Mouse (Mus musculus) lung, embryonic 15.5 days (tissue): ENCODE results near the gene Tdgf1. TPM values are rescaled to one million over a fixed set of nuclear protein-coding genes. Genes with fewer than 3 reads are reported as not detected.

Source experiments
- ATAC-seq: fragments of 200-750 bp; cut with Nextera tagmentation; 2 replicates; pipeline ENCODE4 v1.8.0; 2017; ENCODE audit warnings: moderate number of reproducible peaks, borderline replicate concordance; ENCODE audit not compliant: low FRiP score, low TSS enrichment; ENCODE audit errors: extremely low read depth
- H3K27ac ChIP-seq: fragments of 300-500 bp; sonication (generic); 2 replicates; pipeline ENCODE4 v1.5.1; 2015; ENCODE audit warnings: moderate library complexity, mild to moderate bottlenecking, inconsistent platforms
- H3K27me3 ChIP-seq: fragments of 300-500 bp; sonication (generic); 2 replicates; pipeline ENCODE4 v1.6.1; 2015; ENCODE audit warnings: inconsistent platforms
- H3K36me3 ChIP-seq: fragments of 300-500 bp; sonication (generic); 2 replicates; pipeline ENCODE4 v1.6.1; 2015; ENCODE audit warnings: inconsistent platforms
- H3K4me1 ChIP-seq: fragments of 300-500 bp; sonication (generic); 2 replicates; pipeline ENCODE4 v1.6.1; 2015; ENCODE audit warnings: inconsistent platforms
- H3K4me2 ChIP-seq: fragments of 300-500 bp; sonication (generic); 2 replicates; pipeline ENCODE4 v1.6.1; 2015; ENCODE audit warnings: inconsistent platforms, mild to moderate bottlenecking, moderate library complexity
- H3K4me3 ChIP-seq: fragments of 300-500 bp; sonication (generic); 2 replicates; pipeline ENCODE4 v1.5.1; 2015; ENCODE audit warnings: mild to moderate bottlenecking, inconsistent platforms
- H3K9ac ChIP-seq: fragments of 300-500 bp; sonication (generic); 2 replicates; pipeline ENCODE4 v1.6.1; 2015; ENCODE audit warnings: inconsistent platforms
- H3K9me3 ChIP-seq: fragments of 300-500 bp; sonication (generic); 2 replicates; pipeline ENCODE4 v1.6.1; 2016; ENCODE audit warnings: inconsistent platforms
- WGBS: fragments of 180-500 bp; shearing (Covaris S2); methylation state at CpG from one replicate; pipeline ENCODE4 v1.1.7; 2015; 5-methylcytosine and 5-hydroxymethylcytosine counted together
- polyA plus RNA-seq: library from polyadenylated mRNA; unstranded; fragments of >200 nt; fragmentation: Nextera tagmentation; extraction: Ambion mirVana; gene quantifications from 2 replicates; pipeline ENCODE4 v1.2.1, GENCODE M21; 2015

Tdgf1 gene
- polyA plus RNA-seq, 1 experiment from 2014 or later, result not detected

- Histone ChIP-seq H3K4me2 (no peak overlapping the region), H3K27me3 (no peaks in the 10 kb centered on the region), H3K36me3 (no peaks in the 10 kb centered on the region), H3K9me3 (no peaks in the 10 kb centered on the region), H3K27ac (no peak overlapping the region), H3K4me1 (no peaks in the 10 kb centered on the region), H3K9ac (no peak overlapping the region), H3K4me3 (no peak overlapping the region)
- no peak for ATAC-seq
- WGBS, result 79% methylated on average over 2 of the region's 2 CpGs
Observed at GRCm38 (mm10) chr9:110965910-110966231, 19.9 kb upstream of the Tdgf1 start.

- Histone ChIP-seq H3K4me3 (no peak overlapping the region), H3K9ac (no peak overlapping the region), H3K4me1 (no peaks in the 10 kb centered on the region), H3K9me3 (no peaks in the 10 kb centered on the region), H3K36me3 (no peaks in the 10 kb centered on the region), H3K27me3 (no peaks in the 10 kb centered on the region), H3K27ac (no peak overlapping the region), H3K4me2 (no peak overlapping the region)
- ATAC-seq, result no peak
- WGBS, result 87% methylated on average over 22 of the region's 22 CpGs
Observed at GRCm38 (mm10) chr9:110965062-110965909, 19.3 kb upstream of the Tdgf1 start.

GRCm38 (mm10) chr9:110963566-110964115 lies 17.7 kb upstream of the Tdgf1 start:
- no peaks in the 10 kb centered on the region for H3K36me3 ChIP-seq
- no peak overlapping the region for H3K4me2 ChIP-seq
- H3K9ac ChIP-seq, result no peak overlapping the region
- no peaks in the 10 kb centered on the region for H3K4me1 ChIP-seq
- no peaks in the 10 kb centered on the region for H3K9me3 ChIP-seq
- no peak overlapping the region for H3K4me3 ChIP-seq
- WGBS, result 77% methylated on average over 8 of the region's 8 CpGs
- no peaks in the 10 kb centered on the region for H3K27me3 ChIP-seq
- H3K27ac ChIP-seq, result no peak overlapping the region
- no peak for ATAC-seq

GRCm38 (mm10) chr9:110961386-110961785 lies 15.4 kb upstream of the Tdgf1 start:
- Histone ChIP-seq H3K9ac (no peak overlapping the region), H3K4me3 (no peak overlapping the region), H3K27ac (no peak overlapping the region), H3K27me3 (0 out of 2 replicates have a peak, but pooled peaks cover 2% of the 10 kb centered on the region), H3K36me3 (no peaks in the 10 kb centered on the region), H3K4me1 (no peaks in the 10 kb centered on the region), H3K4me2 (no peak overlapping the region), H3K9me3 (no peaks in the 10 kb centered on the region)
- ATAC-seq, result no peak
- WGBS, result 97% methylated on average over 8 of the region's 8 CpGs

GRCm38 (mm10) chr9:110960230-110961149 lies 14.5 kb upstream of the Tdgf1 start:
- Histone ChIP-seq H3K4me1 (no peaks in the 10 kb centered on the region), H3K9ac (no peak overlapping the region), H3K36me3 (no peaks in the 10 kb centered on the region), H3K4me3 (no peak overlapping the region), H3K27me3 (peaks cover 11% of the 10 kb centered on the region; the same call in 1 of the 2 replicates), H3K4me2 (no peak overlapping the region), H3K27ac (no peak overlapping the region), H3K9me3 (no peaks in the 10 kb centered on the region)
- ATAC-seq, result no peak
- 78% methylated on average over 13 of the region's 13 CpGs for WGBS

- no peak overlapping the region for H3K4me2 ChIP-seq
- H3K9me3 ChIP-seq, result no peaks in the 10 kb centered on the region
- H3K4me3 ChIP-seq, result no peak overlapping the region
- H3K27ac ChIP-seq, result no peak overlapping the region
- no peak for ATAC-seq
- H3K36me3 ChIP-seq, result no peaks in the 10 kb centered on the region
- no peak overlapping the region for H3K9ac ChIP-seq
- H3K4me1 ChIP-seq, result no peaks in the 10 kb centered on the region
- 68% methylated on average over 5 of the region's 5 CpGs for WGBS
- H3K27me3 ChIP-seq, result peaks cover 19% of the 10 kb centered on the region
Observed at GRCm38 (mm10) chr9:110959669-110960068, 13.7 kb upstream of the Tdgf1 start.

- no peak overlapping the region for H3K4me3 ChIP-seq
- no peak for ATAC-seq
- no peak overlapping the region for H3K9ac ChIP-seq
- no peak overlapping the region for H3K4me2 ChIP-seq
- H3K9me3 ChIP-seq, result no peaks in the 10 kb centered on the region
- no peaks in the 10 kb centered on the region for H3K4me1 ChIP-seq
- no peak overlapping the region for H3K27ac ChIP-seq
- no peaks in the 10 kb centered on the region for H3K36me3 ChIP-seq
- peaks cover 52% of the 10 kb centered on the region for H3K27me3 ChIP-seq
- 77% methylated on average over 6 of the region's 6 CpGs for WGBS
Observed at GRCm38 (mm10) chr9:110955962-110956361, 10.0 kb upstream of the Tdgf1 start.

- no peak overlapping the region for H3K27ac ChIP-seq
- H3K27me3 ChIP-seq, result peaks cover 52% of the 10 kb centered on the region
- H3K4me1 ChIP-seq, result no peaks in the 10 kb centered on the region
- WGBS, result 52% methylated on average over 2 of the region's 2 CpGs
- H3K4me2 ChIP-seq, result no peak overlapping the region
- H3K9ac ChIP-seq, result no peak overlapping the region
- ATAC-seq, result no peak
- no peaks in the 10 kb centered on the region for H3K36me3 ChIP-seq
- H3K4me3 ChIP-seq, result no peak overlapping the region
- no peaks in the 10 kb centered on the region for H3K9me3 ChIP-seq
Observed at GRCm38 (mm10) chr9:110954681-110955445, 8.9 kb upstream of the Tdgf1 start.

GRCm38 (mm10) chr9:110953550-110954461 lies 7.8 kb upstream of the Tdgf1 start:
- Histone ChIP-seq H3K4me1 (no peaks in the 10 kb centered on the region), H3K36me3 (no peaks in the 10 kb centered on the region), H3K9ac (peak overlapping the region; percentile 35), H3K9me3 (no peaks in the 10 kb centered on the region), H3K4me3 (peak overlapping the region; percentile 50), H3K27ac (no peak overlapping the region), H3K4me2 (peak overlapping the region; percentile 94), H3K27me3 (peaks cover 52% of the 10 kb centered on the region)
- 1% methylated on average over 44 of the region's 44 CpGs for WGBS
- peak; percentile 28; the same call in 1 of the 2 replicates for ATAC-seq

GRCm38 (mm10) chr9:110952931-110953549 lies 7.1 kb upstream of the Tdgf1 start:
- H3K4me1 ChIP-seq, result no peaks in the 10 kb centered on the region
- no peaks in the 10 kb centered on the region for H3K36me3 ChIP-seq
- H3K27me3 ChIP-seq, result peaks cover 58% of the 10 kb centered on the region
- H3K27ac ChIP-seq, result no peak overlapping the region
- H3K9ac ChIP-seq, result 0 out of 2 replicates have a peak overlapping the region, but pooled peaks have one; percentile 35
- peak overlapping the region; percentile 94 for H3K4me2 ChIP-seq
- no peaks in the 10 kb centered on the region for H3K9me3 ChIP-seq
- peak overlapping the region; percentile 50 for H3K4me3 ChIP-seq
- ATAC-seq, result no peak
- WGBS, result 42% methylated on average over 5 of the region's 5 CpGs
